Mouse (Mus musculus) midbrain, postnatal 0 days (tissue): ENCODE measurements around the gene Nlrp9c. TPM values are rescaled to one million over a fixed set of nuclear protein-coding genes. Genes with fewer than 3 reads are reported as not detected.

Experiments
- polyA plus RNA-seq: library from polyadenylated mRNA; unstranded; fragments of >200 nt; fragmentation: Nextera tagmentation; extraction: Ambion mirVana; gene quantifications from 2 replicates; pipeline ENCODE4 v1.2.1, GENCODE M21; 2015
- total RNA-seq: library from RNA; depleted of rRNA; stranded (reverse); fragments of >200 nt; gene quantifications from 2 replicates; pipeline ENCODE4 v1.2.3, GENCODE M21; 2014; rRNA removed

Gene Nlrp9c
- total and polyA plus RNA-seq, 2 experiments from 2014 or later: not detected

Other genes starting within 250 kb of the Nlrp9c start
- gene Cyp2b9, start 230.3 kb downstream of the Nlrp9c start, total RNA-seq: not detected in 2 replicates
- gene Cyp2b9, start 230.3 kb downstream of the Nlrp9c start, polyA plus RNA-seq: not detected in 2 replicates
- not detected in 2 replicates for gene Vmn1r184, start 143.4 kb downstream of the Nlrp9c start, total RNA-seq
- not detected in 2 replicates for gene Vmn1r184, start 143.4 kb downstream of the Nlrp9c start, polyA plus RNA-seq
- not detected in 2 replicates for gene Cyp2a4, start 96.5 kb downstream of the Nlrp9c start, total RNA-seq
- gene Cyp2a4, start 96.5 kb downstream of the Nlrp9c start, polyA plus RNA-seq: not detected in 2 replicates
- not detected in 2 replicates for gene Nlrp4a, start 31.4 kb upstream of the Nlrp9c start, total RNA-seq
- gene Nlrp4a, start 31.4 kb upstream of the Nlrp9c start, polyA plus RNA-seq: not detected in 2 replicates
- not detected in 2 replicates for gene Nlrp9a, start 131.3 kb upstream of the Nlrp9c start, total RNA-seq
- gene Nlrp9a, start 131.3 kb upstream of the Nlrp9c start, polyA plus RNA-seq: not detected in 2 replicates
- gene Vmn1r185, start 214.8 kb upstream of the Nlrp9c start, total RNA-seq: not detected in 2 replicates
- not detected in 2 replicates for gene Vmn1r185, start 214.8 kb upstream of the Nlrp9c start, polyA plus RNA-seq